Mouse (Mus musculus) G1E (cell line): ENCODE measurements around the gene Akt3.

Source experiments
- CTCF ChIP-seq: IDR thresholded peaks from 2 replicates; pipeline ENCODE4 v1.5.1; 2012; ENCODE audit warnings: low read depth, low read length, inconsistent platforms, mixed read lengths
- GATA1 ChIP-seq: IDR thresholded peaks from 2 replicates; pipeline ENCODE4 v1.6.1; 2012; ENCODE audit warnings: borderline replicate concordance, low read length, inconsistent platforms, mixed read lengths

DNA sequence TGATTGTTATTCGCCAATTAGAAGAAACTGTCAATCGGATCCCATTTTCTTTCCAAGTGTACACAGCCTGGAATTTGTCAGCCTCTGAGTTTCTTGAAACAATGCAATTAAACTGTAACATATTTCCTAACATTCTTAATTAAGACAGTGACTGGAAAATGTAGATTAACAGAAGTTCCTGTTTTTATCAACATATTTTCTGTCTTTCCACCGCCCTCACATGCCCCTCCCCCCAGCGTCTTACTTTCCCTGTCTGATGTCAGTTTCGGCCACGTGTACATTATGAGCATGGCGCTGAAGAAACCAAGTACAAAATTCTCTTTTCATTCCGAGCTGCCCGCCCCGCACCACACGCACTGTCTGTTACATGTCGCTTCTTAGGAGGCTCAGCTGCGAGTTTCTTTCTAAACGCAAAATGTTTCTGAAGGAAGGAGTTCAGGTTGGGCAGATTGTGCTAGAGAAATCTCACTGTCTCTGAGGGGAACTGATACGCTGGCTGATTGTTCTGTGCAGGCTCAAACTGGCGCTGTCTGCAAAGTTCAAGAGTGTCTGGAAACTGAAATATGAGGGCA lies 261.3 kb downstream of the Akt3 start:
- TF ChIP-seq CTCF (no peak), GATA1 (no peak)
